ENCODE assay signal across 7 mouse cellular contexts in genomic region chr11:74829812-74830211, GRCm38 (mm10). TPM values are rescaled to one million over a fixed set of nuclear protein-coding genes. Genes with fewer than 3 reads are reported as not detected.
A peak's percentile ranks its signal among the peaks of the same experiment; 100 is the strongest.
DNase-seq lines count a peak whose midpoint lies in the region; ATAC-seq lines count a peak whose summit lies in the region.

No protein-coding gene starts in this region.

- no peaks in the 10 kb centered on the region for H3K36me3 ChIP-seq in forebrain, embryonic 10.5 days (replicated peaks)

- peaks cover 13% of the 10 kb centered on the region for H3K27me3 ChIP-seq in forebrain, embryonic 10.5 days (ENCODE audit: poor library complexity, severe bottlenecking)

- H3K4me3 ChIP-seq in forebrain, embryonic 10.5 days: peak overlapping the region; percentile 90

- H3K4me1 ChIP-seq in forebrain, embryonic 10.5 days: peaks cover 63% of the 10 kb centered on the region

- peak; percentile 89 for DNase-seq in ES-CJ7 (ENCODE audit: low read depth, low spot score)
- DNase-seq in adrenal gland, postnatal 14 days: peak; percentile 92
- DNase-seq in forebrain, embryonic 10.5 days (ENCODE audit: extremely low spot score, low spot score): peak; percentile 85
- DNase-seq in heart, postnatal 4 days: peak; percentile 86
- DNase-seq in left cerebral cortex, adult 8-10 months (ENCODE audit: low spot score in 2 of 2): peak; percentile 54 to 64
- DNase-seq in skeletal muscle tissue, adult 2 months (ENCODE audit: low read depth, low spot score): peak; percentile 76

- under 1% methylated on average over 20 of the region's 20 CpGs for WGBS in forebrain, embryonic 10.5 days

- H3K9me3 ChIP-seq in forebrain, embryonic 10.5 days: no peaks in the 10 kb centered on the region

- peak overlapping the region; percentile 91 for H3K27ac ChIP-seq in forebrain, embryonic 10.5 days

- ATAC-seq in megakaryocyte progenitor cell, adult 5-6 weeks (replicated peaks; ENCODE audit: poor library complexity): peak; percentile 30

RNA-seq across cellular contexts. Expression of gene Mnt, which starts 0.9 kb away (rescaled TPM):
- 22.8 and 29.9 TPM in 2 replicates for total RNA-seq in adrenal gland, postnatal 14 days (2021)
- polyA plus RNA-seq in forebrain, embryonic 10.5 days (2016; fragmentation: Nextera tagmentation; extraction: Ambion mirVana): 4.7 and 4.9 TPM in 2 replicates
- total RNA-seq in heart, postnatal 4 days (2021): 10 to 100 TPM; 14.8 to 15.7 TPM
- total RNA-seq in left cerebral cortex, adult 8-10 months (2022): 10 to 100 TPM; 31.4 to 36.4 (median 33.8) TPM
- 13.1 and 15.0 TPM in 2 replicates for total RNA-seq in megakaryocyte progenitor cell, adult 5-6 weeks (2015)
- 2.7 and 3.2 TPM in 2 replicates for total RNA-seq in megakaryocyte progenitor cell, adult 5-6 weeks (2017)

RNA-seq across cellular contexts. Expression of gene Mettl16, which starts 59.2 kb away (rescaled TPM):
- total RNA-seq in adrenal gland, postnatal 14 days (2021): 24.1 and 29.2 TPM in 2 replicates
- polyA plus RNA-seq in forebrain, embryonic 10.5 days (2016; fragmentation: Nextera tagmentation; extraction: Ambion mirVana): 71.6 and 73.4 TPM in 2 replicates
- 10 to 100 TPM; 15.2 to 16.9 TPM for total RNA-seq in heart, postnatal 4 days (2021)
- 10 to 100 TPM; 19.4 to 25.3 (median 24.4) TPM for total RNA-seq in left cerebral cortex, adult 8-10 months (2022)
- 13.9 and 14.3 TPM in 2 replicates for total RNA-seq in megakaryocyte progenitor cell, adult 5-6 weeks (2015)
- 36.2 and 45.6 TPM in 2 replicates for total RNA-seq in megakaryocyte progenitor cell, adult 5-6 weeks (2017)

Comparison
In these comparisons a context has a peak if more than half of its experiments do, and no peak if none do; other contexts are left out.
1. Peak in every context shown above with its lines: DNase-seq, ATAC-seq, H3K4me3 ChIP-seq and H3K27ac ChIP-seq.